Comparison of ENCODE assay signal across 8 mouse cellular contexts in the genomic region with DNA sequence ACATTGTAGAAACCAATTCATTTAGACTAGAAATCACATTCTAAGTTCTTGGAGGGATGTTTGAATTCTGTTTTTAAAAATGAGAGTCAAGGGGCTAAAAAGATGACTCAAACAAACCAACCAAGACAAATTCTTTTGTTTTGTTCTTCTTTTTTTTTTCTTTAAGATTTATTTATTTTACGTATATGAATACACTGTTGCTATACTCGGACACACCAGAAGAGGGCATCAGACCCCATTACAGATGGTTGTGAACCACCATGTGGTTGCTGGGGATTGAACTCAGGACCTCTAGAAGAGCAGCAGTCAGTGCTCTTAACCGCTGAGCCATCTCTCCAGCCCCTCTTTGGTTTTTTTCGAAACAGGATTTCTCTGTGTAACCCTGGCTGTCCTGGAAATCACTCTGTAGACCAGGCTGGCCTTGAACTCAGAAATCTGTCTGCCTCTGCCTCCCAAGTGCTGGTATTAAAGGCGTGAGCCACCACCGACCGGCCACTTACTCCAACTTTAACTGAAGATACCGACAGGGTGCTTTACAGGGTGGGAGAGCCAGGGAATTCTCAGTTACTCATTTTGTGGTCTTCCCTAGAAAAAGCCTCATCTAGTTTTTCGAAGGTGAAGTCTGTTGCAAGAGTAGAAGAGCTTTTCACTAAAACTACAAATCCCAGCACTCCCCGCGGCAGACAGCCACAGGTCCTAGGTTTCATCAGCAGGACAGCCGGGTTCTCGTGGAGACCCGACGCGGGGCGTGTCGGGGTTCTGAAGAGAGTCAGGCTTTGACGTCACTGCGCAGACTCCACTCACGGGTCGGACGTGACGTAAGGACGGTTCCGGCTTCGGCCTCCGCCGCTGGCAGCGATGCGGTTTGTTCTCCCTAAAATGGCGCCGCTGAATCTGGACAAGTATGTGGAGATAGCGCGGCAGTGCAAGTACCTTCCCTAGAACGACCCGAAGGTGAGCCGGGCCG. TPM values are rescaled to one million over a fixed set of nuclear protein-coding genes. Genes with fewer than 3 reads are reported as not detected.
DNase-seq lines count a peak whose midpoint lies in the region; ATAC-seq lines count a peak whose summit lies in the region.

No protein-coding gene starts in this region.

- no peaks in the 10 kb centered on the region for H3K27me3 ChIP-seq in hindbrain, embryonic 14.5 days (ENCODE audit: control insufficient read depth, insufficient read depth, low read length)

- H3K4me3 ChIP-seq in hindbrain, embryonic 14.5 days (replicated peaks; ENCODE audit: low read length) = peak overlapping the region; percentile 65

- H3K9me3 ChIP-seq in hindbrain, embryonic 14.5 days (ENCODE audit: control insufficient read depth, low read length) = no peaks in the 10 kb centered on the region

- H3K4me1 ChIP-seq in hindbrain, embryonic 14.5 days (replicated peaks; ENCODE audit: control insufficient read depth, insufficient read depth, low read length) = peaks cover 26% of the 10 kb centered on the region

- DNase-seq in R1 (ENCODE audit: low read depth, low spot score) = peak; percentile 100
- DNase-seq in cerebellum, postnatal 25 days = peak; percentile 96 to 98
- peak; percentile 89 to 96 for DNase-seq in frontal cortex, postnatal 25 days (ENCODE audit: low spot score in 2 of 2)
- DNase-seq in hindbrain, embryonic 14.5 days (ENCODE audit: low spot score) = peak; percentile 100
- peak; percentile 97 to 98 for DNase-seq in layer of hippocampus, postnatal 36 days
- DNase-seq in lung, postnatal 36 days = peak; percentile 99
- DNase-seq in retina, postnatal 1 day = peak; percentile 99
- DNase-seq in urinary bladder, adult 18-20 months (ENCODE audit: low spot score in 2 of 2) = peak; percentile 88 to 96

- peak; percentile 97 for ATAC-seq in hindbrain, embryonic 14.5 days (ENCODE audit: low FRiP score)

- H3K9ac ChIP-seq in hindbrain, embryonic 14.5 days = peak overlapping the region; percentile 84

- H3K27ac ChIP-seq in hindbrain, embryonic 14.5 days = peak overlapping the region; percentile 92

- peaks cover 22% of the 10 kb centered on the region; the same call in 1 of the 2 replicates for H3K36me3 ChIP-seq in hindbrain, embryonic 14.5 days (replicated peaks; ENCODE audit: control insufficient read depth, insufficient read depth)

- peak overlapping the region; percentile 33 for H3K4me2 ChIP-seq in hindbrain, embryonic 14.5 days (replicated peaks)

- 6% methylated on average over 39 of the region's 39 CpGs for WGBS in hindbrain, embryonic 14.5 days

RNA-seq across cellular contexts. Expression of gene Rabepk, which starts 2.1 kb away (rescaled TPM):
- polyA plus RNA-seq in hindbrain, embryonic 14.5 days (2014; fragmentation: Nextera tagmentation; extraction: Ambion mirVana) = 24.8 and 26.1 TPM in 2 replicates
- total RNA-seq in layer of hippocampus, postnatal 36 days (2021) = 10 to 100 TPM; 32.8 to 38.1 TPM

RNA-seq across cellular contexts. Expression of gene Fbxw2, which starts 24.3 kb away (rescaled TPM):
- polyA plus RNA-seq in hindbrain, embryonic 14.5 days (2014; fragmentation: Nextera tagmentation; extraction: Ambion mirVana) = 73.8 and 83.7 TPM in 2 replicates
- 10 to 100 TPM; 77.4 to 83.4 TPM for total RNA-seq in layer of hippocampus, postnatal 36 days (2021)

RNA-seq across cellular contexts. Expression of gene Hspa5, which starts 30.0 kb away (rescaled TPM):
- polyA plus RNA-seq in hindbrain, embryonic 14.5 days (2014; fragmentation: Nextera tagmentation; extraction: Ambion mirVana) = 423 and 537 TPM in 2 replicates
- 100 to 1,000 TPM; 389 to 507 TPM for total RNA-seq in layer of hippocampus, postnatal 36 days (2021)

RNA-seq across cellular contexts. Expression of gene Gm34653, which starts 31.0 kb away (rescaled TPM):
- polyA plus RNA-seq in hindbrain, embryonic 14.5 days (2014; fragmentation: Nextera tagmentation; extraction: Ambion mirVana) = not detected in 2 replicates
- total RNA-seq in layer of hippocampus, postnatal 36 days (2021) = not detected

RNA-seq across cellular contexts. Expression of gene Gapvd1, which starts 46.8 kb away (rescaled TPM):
- polyA plus RNA-seq in hindbrain, embryonic 14.5 days (2014; fragmentation: Nextera tagmentation; extraction: Ambion mirVana) = 111 and 123 TPM in 2 replicates
- 100 to 1,000 TPM; 106 TPM for total RNA-seq in layer of hippocampus, postnatal 36 days (2021)

Comparison
In these comparisons a context has a peak if more than half of its experiments do, and no peak if none do; other contexts are left out.
1. Peak in every context shown above with its lines: DNase-seq, ATAC-seq, H3K4me3 ChIP-seq and H3K27ac ChIP-seq.